Mouse (Mus musculus): ENCODE results near the gene Dennd1b. TPM values are rescaled to one million over a fixed set of nuclear protein-coding genes. Genes with fewer than 3 reads are reported as not detected.

Dennd1b gene
- polyA plus RNA-seq, 1 experiment from 2014 or later: 12.6 TPM

DNA sequence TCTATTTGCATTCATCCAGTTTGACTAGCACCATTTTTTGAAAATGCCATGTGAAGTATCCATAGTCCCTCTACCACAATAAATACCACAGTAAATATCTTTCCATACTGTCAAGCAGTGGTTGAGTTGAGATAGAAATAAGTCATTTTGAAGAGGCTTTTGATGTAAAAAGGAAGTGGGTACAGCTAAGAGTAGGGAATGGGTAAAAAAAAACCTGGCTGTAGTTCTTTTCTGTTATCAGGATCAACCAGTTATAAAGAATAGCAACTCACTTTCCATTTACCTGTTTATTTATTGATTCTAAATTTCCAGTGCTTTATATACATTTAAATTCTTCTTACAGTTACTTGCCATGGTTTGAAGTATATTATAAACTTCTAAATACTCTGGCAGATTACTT is 89.8 kb downstream of the Dennd1b start:
- Histone ChIP-seq H3K4me1 (ENCODE audit: insufficient read depth, low read depth, low read length) (no peaks in the 10 kb centered on the region), H3K27ac (ENCODE audit: low read length) (no peak overlapping the region), H3K9me3 (ENCODE audit: low read length) (no peaks in the 10 kb centered on the region), H3K4me2 (replicated peaks; ENCODE audit: low read depth, low read length) (no peak overlapping the region), H3K4me3 (ENCODE audit: low read depth, low read length) (no peak overlapping the region), H3K36me3 (ENCODE audit: insufficient read depth, low read length) (no peaks in the 10 kb centered on the region), H3K27me3 (replicated peaks; ENCODE audit: insufficient read depth, low read length) (no peaks in the 10 kb centered on the region), H3K9ac (replicated peaks; ENCODE audit: low read depth) (no peak overlapping the region)
- no peak for TF ChIP-seq EP300 (IDR thresholded peaks at IDR 0.05)
- no peak for TF ChIP-seq CTCF (IDR thresholded peaks at IDR 0.05)
- ATAC-seq (no peak), DNase-seq (ENCODE audit: low spot score) (no peak)

DNA sequence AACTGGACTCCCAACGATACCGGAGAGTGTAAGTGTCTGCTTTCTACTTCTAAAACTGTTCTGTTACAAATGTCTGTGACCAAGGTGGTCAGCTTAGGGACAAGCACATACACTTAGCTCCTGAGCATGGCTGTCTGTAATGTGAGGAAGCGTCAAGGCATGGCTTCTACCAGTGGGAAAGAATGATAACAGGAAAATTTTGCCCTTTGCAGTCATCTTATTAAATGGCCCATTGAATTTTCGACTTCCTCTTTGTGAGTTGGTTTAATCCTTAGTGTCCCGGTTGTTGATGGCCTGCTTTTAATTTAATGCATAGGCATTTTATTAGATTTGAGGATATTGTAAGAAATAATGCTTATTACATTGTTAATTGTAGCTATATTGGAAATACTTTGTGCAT is 97.1 kb downstream of the Dennd1b start:
- H3K36me3 ChIP-seq (ENCODE audit: insufficient read depth, low read length): peaks cover 5% of the 10 kb centered on the region; the same call in 1 of the 2 replicates
- no peak overlapping the region for H3K27ac ChIP-seq (ENCODE audit: low read length)
- DNase-seq (ENCODE audit: low spot score) (no peak), ATAC-seq (no peak)
- 89% methylated on average over 5 of the region's 5 CpGs for WGBS
- H3K9me3 ChIP-seq (ENCODE audit: low read length): no peaks in the 10 kb centered on the region
- no peak overlapping the region for H3K4me2 ChIP-seq (replicated peaks; ENCODE audit: low read depth, low read length)
- no peak for TF ChIP-seq EP300 (IDR thresholded peaks at IDR 0.05)
- TF ChIP-seq CTCF (IDR thresholded peaks at IDR 0.05): no peak
- no peak overlapping the region for H3K4me3 ChIP-seq (ENCODE audit: low read depth, low read length)
- H3K27me3 ChIP-seq (replicated peaks; ENCODE audit: insufficient read depth, low read length): no peaks in the 10 kb centered on the region
- no peak overlapping the region for H3K9ac ChIP-seq (replicated peaks; ENCODE audit: low read depth)
- no peaks in the 10 kb centered on the region for H3K4me1 ChIP-seq (ENCODE audit: insufficient read depth, low read depth, low read length)

DNA sequence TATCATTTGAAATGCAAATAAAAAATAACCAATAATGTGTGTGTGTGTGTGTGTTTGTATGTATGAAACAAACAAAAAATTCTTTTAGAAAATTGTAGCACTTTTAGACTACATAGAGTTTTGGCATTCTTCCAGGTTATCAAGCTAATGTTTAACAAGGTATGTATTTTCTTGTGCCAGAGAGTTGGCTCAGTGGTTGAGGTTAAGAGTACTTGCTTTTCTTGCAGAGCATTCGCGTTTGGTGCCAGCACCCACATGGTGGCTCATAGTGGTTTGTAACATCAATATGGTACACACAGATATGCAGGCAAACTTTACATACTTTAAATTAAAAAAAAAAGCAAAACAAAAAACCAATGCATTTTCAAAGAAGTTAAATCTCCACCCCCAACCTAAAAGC is 101.5 kb downstream of the Dennd1b start:
- 46% methylated on average over 2 of the region's 2 CpGs for WGBS
- no peak overlapping the region for H3K27ac ChIP-seq (ENCODE audit: low read length)
- H3K4me2 ChIP-seq (replicated peaks; ENCODE audit: low read depth, low read length): no peak overlapping the region
- TF ChIP-seq EP300 (IDR thresholded peaks at IDR 0.05): no peak
- TF ChIP-seq CTCF (IDR thresholded peaks at IDR 0.05): no peak
- ATAC-seq (no peak), DNase-seq (ENCODE audit: low spot score) (peak; percentile 57)
- H3K4me1 ChIP-seq (ENCODE audit: insufficient read depth, low read depth, low read length): no peaks in the 10 kb centered on the region
- H3K9ac ChIP-seq (replicated peaks; ENCODE audit: low read depth): no peak overlapping the region
- no peaks in the 10 kb centered on the region for H3K9me3 ChIP-seq (ENCODE audit: low read length)
- no peak overlapping the region for H3K4me3 ChIP-seq (ENCODE audit: low read depth, low read length)
- H3K27me3 ChIP-seq (replicated peaks; ENCODE audit: insufficient read depth, low read length): no peaks in the 10 kb centered on the region
- H3K36me3 ChIP-seq (ENCODE audit: insufficient read depth, low read length): peaks cover 5% of the 10 kb centered on the region; the same call in 1 of the 2 replicates

DNA sequence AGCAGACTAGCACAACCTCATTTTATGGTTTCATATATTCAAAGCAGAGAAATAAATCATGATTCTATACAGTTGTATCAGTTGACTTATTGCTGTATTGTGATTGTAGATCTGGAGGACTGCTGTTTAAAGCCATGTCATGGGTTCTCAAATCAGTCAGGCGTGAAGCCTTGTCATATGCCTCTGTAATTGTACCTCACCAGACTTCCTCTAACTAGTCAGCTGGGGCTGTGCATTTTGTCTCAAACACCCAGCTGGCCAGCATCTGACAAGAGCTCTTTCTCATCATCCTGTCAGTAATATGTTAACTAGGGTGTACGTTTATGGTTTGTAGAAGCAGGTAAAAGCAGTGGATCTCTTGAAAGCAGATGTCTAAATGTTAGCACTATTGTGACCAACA is 104.0 kb downstream of the Dennd1b start:
- no peak for DNase-seq (ENCODE audit: low spot score)
- Histone ChIP-seq H3K4me3 (ENCODE audit: low read depth, low read length) (no peak overlapping the region), H3K9me3 (ENCODE audit: low read length) (no peaks in the 10 kb centered on the region), H3K4me1 (ENCODE audit: insufficient read depth, low read depth, low read length) (no peaks in the 10 kb centered on the region), H3K9ac (replicated peaks; ENCODE audit: low read depth) (no peak overlapping the region), H3K27me3 (replicated peaks; ENCODE audit: insufficient read depth, low read length) (no peaks in the 10 kb centered on the region), H3K4me2 (replicated peaks; ENCODE audit: low read depth, low read length) (no peak overlapping the region), H3K36me3 (ENCODE audit: insufficient read depth, low read length) (no peaks in the 10 kb centered on the region), H3K27ac (ENCODE audit: low read length) (no peak overlapping the region)
- TF ChIP-seq EP300 (IDR thresholded peaks at IDR 0.05): no peak
- no peak for TF ChIP-seq CTCF (IDR thresholded peaks at IDR 0.05)
- no peak for ATAC-seq
- WGBS: 79% methylated on average over 2 of the region's 2 CpGs

DNA sequence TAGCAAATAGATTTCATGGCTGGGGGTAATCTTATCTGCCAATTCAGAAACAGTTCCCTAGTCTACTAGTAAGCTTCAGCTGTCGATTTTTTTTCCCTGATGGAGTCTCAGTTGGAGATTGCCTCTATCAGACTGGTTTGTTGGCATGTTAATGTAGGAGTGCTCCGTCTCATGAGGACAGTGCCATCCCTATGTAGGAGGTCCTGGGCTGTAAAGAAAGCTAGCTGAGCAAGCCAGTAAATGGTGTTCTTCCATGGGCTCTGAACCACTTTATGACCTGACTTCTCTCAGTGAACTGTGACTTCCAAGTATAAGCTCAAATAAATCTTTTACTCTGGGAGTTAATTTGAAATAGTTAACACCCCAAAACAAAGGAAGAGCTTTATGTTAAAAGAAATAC is 107.8 kb downstream of the Dennd1b start:
- no peak overlapping the region for H3K4me2 ChIP-seq (replicated peaks; ENCODE audit: low read depth, low read length)
- no peak overlapping the region for H3K4me3 ChIP-seq (ENCODE audit: low read depth, low read length)
- DNase-seq (ENCODE audit: low spot score) (no peak), ATAC-seq (no peak)
- TF ChIP-seq CTCF (IDR thresholded peaks at IDR 0.05) (no peak), EP300 (IDR thresholded peaks at IDR 0.05) (no peak)
- H3K9me3 ChIP-seq (ENCODE audit: low read length): no peaks in the 10 kb centered on the region
- no peaks in the 10 kb centered on the region for H3K36me3 ChIP-seq (ENCODE audit: insufficient read depth, low read length)
- no peak overlapping the region for H3K9ac ChIP-seq (replicated peaks; ENCODE audit: low read depth)
- no peaks in the 10 kb centered on the region for H3K4me1 ChIP-seq (ENCODE audit: insufficient read depth, low read depth, low read length)
- WGBS: 74% methylated on average over 2 of the region's 2 CpGs
- H3K27me3 ChIP-seq (replicated peaks; ENCODE audit: insufficient read depth, low read length): no peaks in the 10 kb centered on the region
- H3K27ac ChIP-seq (ENCODE audit: low read length): no peak overlapping the region

DNA sequence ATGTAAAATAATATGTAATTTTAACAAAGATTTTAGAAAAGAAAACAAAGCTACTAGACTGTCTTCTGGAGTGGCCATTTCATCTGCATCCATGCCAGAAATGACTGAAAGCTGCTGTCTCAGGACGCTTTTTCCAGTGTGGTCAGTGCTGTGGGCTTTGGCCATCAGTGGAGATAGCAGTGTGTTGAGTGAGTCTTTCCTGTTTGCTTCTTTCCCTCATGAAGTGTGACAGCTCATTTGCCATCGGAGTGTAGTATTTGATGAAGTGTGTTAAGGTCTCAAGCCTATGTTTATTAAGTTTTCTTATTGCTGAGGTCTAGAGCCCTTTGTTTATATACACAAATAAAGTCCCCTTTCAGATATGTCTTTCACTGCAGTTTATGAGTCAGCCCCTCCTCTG is 112.4 kb downstream of the Dennd1b start:
- no peaks in the 10 kb centered on the region for H3K9me3 ChIP-seq (ENCODE audit: low read length)
- H3K4me3 ChIP-seq (ENCODE audit: low read depth, low read length): no peak overlapping the region
- WGBS: 41% methylated on average over 2 of the region's 2 CpGs
- no peak overlapping the region for H3K4me2 ChIP-seq (replicated peaks; ENCODE audit: low read depth, low read length)
- no peaks in the 10 kb centered on the region for H3K4me1 ChIP-seq (ENCODE audit: insufficient read depth, low read depth, low read length)
- no peak for TF ChIP-seq CTCF (IDR thresholded peaks at IDR 0.05)
- TF ChIP-seq EP300 (IDR thresholded peaks at IDR 0.05): no peak
- no peak overlapping the region for H3K27ac ChIP-seq (ENCODE audit: low read length)
- DNase-seq (ENCODE audit: low spot score) (peak; percentile 75), ATAC-seq (peak; percentile 87)
- no peaks in the 10 kb centered on the region for H3K27me3 ChIP-seq (replicated peaks; ENCODE audit: insufficient read depth, low read length)
- H3K36me3 ChIP-seq (ENCODE audit: insufficient read depth, low read length): no peaks in the 10 kb centered on the region
- H3K9ac ChIP-seq (replicated peaks; ENCODE audit: low read depth): no peak overlapping the region

DNA sequence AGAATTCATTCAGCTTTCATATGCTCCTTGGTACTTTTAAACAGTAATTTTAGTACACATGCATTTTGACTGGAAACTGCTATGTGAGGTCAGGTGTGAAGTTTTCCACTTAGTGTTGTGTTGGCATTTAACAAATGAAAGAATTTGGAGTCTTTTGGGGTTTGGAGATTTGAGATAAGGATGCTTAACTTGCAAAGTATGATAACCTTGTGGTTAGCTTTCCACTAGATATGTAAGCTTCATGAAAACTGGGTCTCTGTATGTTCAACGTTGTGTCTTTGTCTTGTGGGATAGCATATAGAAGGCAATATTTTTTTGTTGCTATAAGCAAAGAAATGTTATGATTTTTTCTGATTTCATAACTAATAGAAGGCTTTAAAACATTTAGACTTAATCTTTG is 114.8 kb downstream of the Dennd1b start:
- Histone ChIP-seq H3K4me1 (ENCODE audit: insufficient read depth, low read depth, low read length) (no peaks in the 10 kb centered on the region), H3K9me3 (ENCODE audit: low read length) (no peaks in the 10 kb centered on the region), H3K36me3 (ENCODE audit: insufficient read depth, low read length) (no peaks in the 10 kb centered on the region), H3K27ac (ENCODE audit: low read length) (no peak overlapping the region), H3K27me3 (replicated peaks; ENCODE audit: insufficient read depth, low read length) (no peaks in the 10 kb centered on the region), H3K4me2 (replicated peaks; ENCODE audit: low read depth, low read length) (no peak overlapping the region), H3K9ac (replicated peaks; ENCODE audit: low read depth) (no peak overlapping the region), H3K4me3 (ENCODE audit: low read depth, low read length) (no peak overlapping the region)
- TF ChIP-seq EP300 (IDR thresholded peaks at IDR 0.05): no peak
- no peak for ATAC-seq
- no peak for DNase-seq (ENCODE audit: low spot score)
- 72% methylated on average over 1 of the region's 1 CpGs for WGBS
